Mouse (Mus musculus): ENCODE results near the gene Trpm3.

GRCm38 (mm10) chr19:22917345-22917735 is 778.5 kb downstream of the Trpm3 start:
- TF ChIP-seq CTCF (IDR thresholded peaks at IDR 0.05; ENCODE audit: control insufficient read depth, insufficient read depth, insufficient replicate concordance, low read depth, low read length), result no peak
- no peak for TF ChIP-seq POLR2A (IDR thresholded peaks at IDR 0.05; ENCODE audit: control insufficient read depth, low read depth, low read length)
